Mouse (Mus musculus) kidney, postnatal 36 days (tissue): ENCODE data around the gene Flywch1.

ENCODE experiments used
- DNase-seq, 2 experiments: peaks; one replicate each; pipeline ENCODE4 v3.0.0; 2021 to 2022; ENCODE audit warnings: mixed read lengths in 2 of 2

The Flywch1 gene

GRCm38 (mm10) chr17:23742210-23742793 lies 29.1 kb downstream of the Flywch1 start:
- peak; percentile 26 to 75 for DNase-seq

- DNase-seq: no peak
Observed at GRCm38 (mm10) chr17:23741359-23742209, 29.8 kb downstream of the Flywch1 start.

GRCm38 (mm10) chr17:23740598-23741021 lies 30.8 kb downstream of the Flywch1 start, which contains the start of gene Paqr4:
TSS of gene Paqr4 (minus strand) at chr17:23740867.
- no peak for DNase-seq

- DNase-seq: peak; percentile 91 to 92
Observed at GRCm38 (mm10) chr17:23740136-23740584, 31.2 kb downstream of the Flywch1 start.

- no peak for DNase-seq
Observed at GRCm38 (mm10) chr17:23739202-23740135, 31.9 kb downstream of the Flywch1 start.

- no peak for DNase-seq
Observed at GRCm38 (mm10) chr17:23738836-23739201, 32.6 kb downstream of the Flywch1 start.

- DNase-seq: peak in 1 of 2 experiments; percentile 11
Observed at GRCm38 (mm10) chr17:23737493-23738445, 33.6 kb downstream of the Flywch1 start.

- DNase-seq: peak in 1 of 2 experiments; percentile 25
Observed at GRCm38 (mm10) chr17:23734341-23734740, 37.1 kb downstream of the Flywch1 start.

GRCm38 (mm10) chr17:23730441-23730840 lies 41.0 kb downstream of the Flywch1 start:
- no peak for DNase-seq

- peak; percentile 79 for DNase-seq
Observed at GRCm38 (mm10) chr17:23726758-23727142, 44.7 kb downstream of the Flywch1 start.

GRCm38 (mm10) chr17:23725999-23726757 lies 45.2 kb downstream of the Flywch1 start, which contains the start of gene Pkmyt1:
TSS of gene Pkmyt1 (plus strand) at chr17:23726336.
- DNase-seq: peak; percentile 94 to 98

GRCm38 (mm10) chr17:23725477-23725876 lies 45.9 kb downstream of the Flywch1 start:
- DNase-seq: no peak

GRCm38 (mm10) chr17:23722376-23723125 lies 48.9 kb downstream of the Flywch1 start, which contains the start of gene 1520401A03Rik:
TSS of gene 1520401A03Rik (minus strand) at chr17:23722783.
- DNase-seq: no peak

- no peak for DNase-seq
Observed at GRCm38 (mm10) chr17:23721886-23722285, 49.5 kb downstream of the Flywch1 start.

- no peak for DNase-seq
Observed at GRCm38 (mm10) chr17:23719455-23719854, 51.9 kb downstream of the Flywch1 start.

- DNase-seq: no peak
Observed at GRCm38 (mm10) chr17:23717003-23717402, 54.4 kb downstream of the Flywch1 start.

- peak; percentile 69 to 90 for DNase-seq
Observed at GRCm38 (mm10) chr17:23706212-23706611, 65.2 kb downstream of the Flywch1 start.

GRCm38 (mm10) chr17:23705525-23706104 lies 65.8 kb downstream of the Flywch1 start:
- DNase-seq: no peak

GRCm38 (mm10) chr17:23704741-23705140 lies 66.7 kb downstream of the Flywch1 start:
- DNase-seq: no peak
